Mouse (Mus musculus) B cell, adult 67 days (primary cell): ENCODE data around the gene Slc16a10. TPM values are rescaled to one million over a fixed set of nuclear protein-coding genes. Genes with fewer than 3 reads are reported as not detected.

Experiments used
- total RNA-seq, 2 experiments: library from RNA; stranded (reverse); gene quantifications; 4 replicates each; pipeline ENCODE4 v1.2.4; 2023

The Slc16a10 gene
- total RNA-seq = 10 to 100 TPM in 1 of 2 experiments, 1 to 10 TPM in 1; 10.0 to 11.7 TPM

GRCm38 (mm10) chr10:40141864-40142523 lies at the start of gene Slc16a10:
Gene Slc16a10 (minus strand): TSS chr10:40142258.

GRCm38 (mm10) chr10:40024554-40025428 lies 117.3 kb downstream of the Slc16a10 start, which contains the start of gene Mfsd4b1:
Gene Mfsd4b1 (minus strand): TSS chr10:40025268.

GRCm38 (mm10) chr10:39986466-39986865 lies 155.6 kb downstream of the Slc16a10 start, which contains the start of gene Mfsd4b5:
Gene Mfsd4b5 (minus strand): TSS chr10:39986646.

Other genes starting within 250 kb of the Slc16a10 start
- gene Mfsd4b4, start 243.0 kb downstream of the Slc16a10 start, total RNA-seq = 1 to 10 TPM; 3.1 to 5.0 TPM
- under 1 TPM in 1 of 2 experiments, not detected in 1; 0.24 TPM for gene Mfsd4b2, start 215.3 kb downstream of the Slc16a10 start, total RNA-seq
- not detected for gene Mfsd4b3, start 182.1 kb downstream of the Slc16a10 start, total RNA-seq
- under 1 TPM in 1 of 2 experiments, not detected in 1; 0.44 TPM for gene Mfsd4b5, start 155.6 kb downstream of the Slc16a10 start, total RNA-seq
- not detected for gene Mfsd4b1, start 117.0 kb downstream of the Slc16a10 start, total RNA-seq
- 10 to 100 TPM; 19.1 to 20.7 TPM for gene Rpf2, start 104.8 kb upstream of the Slc16a10 start, total RNA-seq
- gene Gtf3c6, start 115.8 kb upstream of the Slc16a10 start, total RNA-seq = 10 to 100 TPM; 28.5 to 28.6 TPM
- 10 to 100 TPM; 28.3 to 37.1 TPM for gene Amd1, start 159.9 kb upstream of the Slc16a10 start, total RNA-seq
- 10 to 100 TPM; 54.1 to 54.4 TPM for gene Cdk19, start 197.3 kb upstream of the Slc16a10 start, total RNA-seq